Mouse (Mus musculus): ENCODE measurements around the gene Ube2k. TPM values are rescaled to one million over a fixed set of nuclear protein-coding genes. Genes with fewer than 3 reads are reported as not detected.

Gene Ube2k
- polyA plus RNA-seq, 1 experiment = 188 TPM

- no peak for TF ChIP-seq GATA1 (IDR thresholded peaks at IDR 0.05; ENCODE audit: low read length)
These were observed 11.2 kb upstream of the Ube2k start for GRCm38 (mm10) chr5:65525674-65526443.

DNA sequence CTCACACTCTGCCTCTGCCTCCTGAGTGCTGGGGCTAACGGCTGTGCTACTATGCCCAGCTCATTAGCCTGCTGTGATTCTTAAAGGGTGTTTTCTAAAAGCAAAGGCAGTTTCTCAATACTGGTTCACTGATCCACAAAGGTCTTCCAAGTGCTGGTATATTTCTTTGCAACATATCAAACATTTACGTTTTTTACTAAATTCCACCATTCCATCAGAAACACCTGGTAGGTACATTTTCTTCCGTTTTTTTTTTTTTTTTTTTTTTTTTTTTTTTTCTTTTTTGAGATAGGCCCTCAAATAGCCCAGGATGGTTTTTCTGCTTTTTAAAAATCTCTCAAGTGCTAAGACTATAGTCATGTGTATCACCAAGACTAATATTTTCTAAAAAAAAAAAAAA, 5.8 kb upstream of the Ube2k start:
- TF ChIP-seq GATA1 (IDR thresholded peaks at IDR 0.05; ENCODE audit: low read length) = no peak

DNA sequence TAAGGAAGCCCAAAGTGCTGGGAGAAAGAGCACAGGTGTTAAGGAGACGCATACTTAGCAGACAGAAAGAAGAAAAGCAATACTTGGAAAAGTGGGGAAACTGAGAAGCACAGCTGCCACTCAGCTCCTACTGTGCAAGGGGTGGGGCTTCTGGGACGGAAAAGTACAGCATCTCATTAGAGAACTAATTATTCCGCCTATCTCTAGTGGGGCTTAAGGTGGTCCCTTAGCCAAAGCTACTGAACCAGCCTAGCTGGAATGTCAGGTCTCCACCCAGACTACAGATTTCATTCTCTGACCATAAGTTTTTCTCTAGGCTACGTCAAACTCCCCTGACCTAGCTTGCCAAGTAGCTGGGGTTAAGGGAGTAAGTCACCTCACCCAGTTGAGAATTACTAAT, 2.5 kb upstream of the Ube2k start:
- TF ChIP-seq GATA1 (IDR thresholded peaks at IDR 0.05; ENCODE audit: low read length) = no peak

GRCm38 (mm10) chr5:65535457-65536067, 1.5 kb upstream of the Ube2k start:
- no peak for TF ChIP-seq GATA1 (IDR thresholded peaks at IDR 0.05; ENCODE audit: low read length)

- no peak for TF ChIP-seq GATA1 (IDR thresholded peaks at IDR 0.05; ENCODE audit: low read length)
These were observed 513 bp downstream of the Ube2k start for GRCm38 (mm10) chr5:65537420-65538071.

DNA sequence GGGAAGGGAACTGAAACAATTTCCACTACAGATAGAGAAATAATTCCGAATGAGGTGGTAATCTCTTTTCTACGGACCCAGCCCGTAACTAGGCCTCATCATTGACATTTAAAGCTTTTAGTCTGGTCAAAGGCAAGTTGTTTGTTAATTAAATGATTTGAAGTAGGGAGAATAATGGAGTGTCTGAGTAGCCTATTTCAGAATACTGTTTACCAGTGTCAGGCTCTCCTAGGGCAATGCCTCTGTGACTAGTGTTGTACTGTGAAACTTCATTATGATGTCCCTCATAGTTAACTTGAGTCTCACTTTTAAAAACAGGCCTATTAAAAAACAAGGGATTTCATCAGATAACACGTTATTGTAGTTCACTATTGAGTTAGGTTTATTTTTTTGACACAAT, 1.1 kb downstream of the Ube2k start:
- TF ChIP-seq GATA1 (IDR thresholded peaks at IDR 0.05; ENCODE audit: low read length) = no peak

DNA sequence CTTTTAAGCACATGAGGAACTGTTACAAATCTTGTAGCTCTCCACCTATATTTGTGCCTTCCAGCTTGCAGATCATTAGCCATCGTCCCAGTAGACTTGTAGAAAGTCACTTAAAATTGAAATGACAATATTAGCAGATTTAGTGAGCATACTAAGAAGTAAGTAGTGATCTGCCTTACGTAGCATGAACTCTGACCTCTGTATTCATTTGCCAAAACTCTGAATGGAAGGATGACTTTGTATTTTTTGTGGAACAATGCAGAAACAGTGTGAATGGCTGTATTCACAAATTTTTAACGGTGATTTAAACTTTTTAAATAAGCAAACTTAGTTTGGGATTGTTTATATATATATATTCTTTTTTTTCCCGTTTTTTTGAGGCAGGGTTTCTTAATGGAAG, 1.8 kb downstream of the Ube2k start:
- TF ChIP-seq GATA1 (IDR thresholded peaks at IDR 0.05; ENCODE audit: low read length) = no peak

DNA sequence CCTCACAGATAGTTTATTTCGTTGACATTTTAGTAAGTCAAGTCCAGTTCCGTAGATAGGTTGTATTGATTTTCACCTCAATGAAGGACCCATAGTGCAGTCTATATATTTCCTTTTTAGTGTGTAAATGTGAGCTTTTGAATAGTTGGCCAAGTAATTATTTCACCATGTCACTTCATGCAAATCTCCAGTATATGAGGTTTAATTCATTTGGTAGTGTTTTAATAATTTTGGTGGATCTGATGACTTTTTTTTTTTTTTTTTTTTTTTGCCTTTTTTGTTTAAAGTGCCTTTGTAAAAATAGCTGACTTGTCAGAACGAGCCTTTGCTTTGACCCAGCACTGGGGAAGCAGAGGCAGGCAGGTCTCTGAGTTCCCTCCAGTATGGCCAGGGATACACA, 2.8 kb downstream of the Ube2k start:
- no peak for TF ChIP-seq GATA1 (IDR thresholded peaks at IDR 0.05; ENCODE audit: low read length)

DNA sequence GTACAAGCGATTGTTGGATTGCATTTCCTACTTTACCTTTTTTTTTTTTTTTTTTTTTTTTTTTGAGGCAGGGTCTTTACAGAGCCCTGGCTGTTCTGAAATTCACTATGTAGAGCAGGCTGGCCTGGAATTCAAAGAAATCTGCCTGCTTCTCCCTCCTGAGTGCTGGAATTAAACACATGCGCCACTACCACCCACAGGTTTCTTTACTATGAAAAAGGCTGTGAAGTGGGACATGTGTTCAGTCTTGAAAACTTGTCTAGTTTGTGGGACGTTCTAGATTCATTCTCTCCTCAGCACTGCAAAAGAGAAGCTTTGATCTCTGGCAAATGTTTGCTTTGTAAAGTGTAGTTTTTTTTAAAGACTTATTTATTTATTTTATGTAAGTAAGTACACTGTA, 4.9 kb downstream of the Ube2k start:
- TF ChIP-seq GATA1 (IDR thresholded peaks at IDR 0.05; ENCODE audit: low read length) = no peak

GRCm38 (mm10) chr5:65543491-65543890, 6.5 kb downstream of the Ube2k start:
- TF ChIP-seq GATA1 (IDR thresholded peaks at IDR 0.05; ENCODE audit: low read length) = no peak

DNA sequence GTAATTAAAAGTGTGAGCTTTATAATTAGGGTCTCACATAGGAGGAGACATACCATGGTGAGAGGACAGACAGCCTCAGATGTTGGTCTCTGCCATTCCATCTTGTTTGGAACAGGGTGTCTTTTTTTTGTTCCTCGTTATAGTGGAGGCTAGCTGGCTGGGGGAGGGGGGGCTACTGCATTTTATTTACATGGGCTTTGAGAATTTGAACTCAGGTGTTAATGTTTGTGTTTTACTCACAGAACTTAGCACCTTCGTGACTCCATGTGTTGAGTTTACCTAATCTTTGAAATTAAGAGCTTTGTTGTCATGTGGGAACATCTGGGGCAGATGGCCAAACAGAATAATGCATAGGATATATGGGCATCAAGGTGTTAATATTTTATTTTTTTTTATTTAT, 7.6 kb downstream of the Ube2k start:
- TF ChIP-seq GATA1 (IDR thresholded peaks at IDR 0.05; ENCODE audit: low read length) = no peak

- TF ChIP-seq GATA1 (IDR thresholded peaks at IDR 0.05; ENCODE audit: low read length) = no peak
These were observed 12.6 kb downstream of the Ube2k start for GRCm38 (mm10) chr5:65549677-65550076.

DNA sequence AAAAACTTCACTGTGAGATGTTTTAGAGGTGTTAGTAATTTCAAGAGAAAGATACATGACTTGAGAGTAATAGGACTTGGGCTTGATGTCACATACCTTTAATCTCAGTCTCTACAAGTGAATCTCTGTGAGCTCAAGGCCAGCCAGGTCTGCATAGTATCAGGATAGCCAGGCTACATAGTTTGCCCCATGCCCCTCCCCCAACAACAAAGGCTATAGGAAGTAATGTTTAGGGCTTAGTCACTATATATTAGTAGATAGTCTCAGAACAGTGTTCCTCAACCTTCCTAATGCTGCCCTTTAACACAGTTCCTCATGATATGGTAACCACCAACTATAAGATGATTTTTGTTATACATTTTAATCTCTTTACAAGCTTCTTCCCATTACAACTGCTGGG, 20.1 kb downstream of the Ube2k start:
- TF ChIP-seq GATA1 (IDR thresholded peaks at IDR 0.05; ENCODE audit: low read length) = no peak

DNA sequence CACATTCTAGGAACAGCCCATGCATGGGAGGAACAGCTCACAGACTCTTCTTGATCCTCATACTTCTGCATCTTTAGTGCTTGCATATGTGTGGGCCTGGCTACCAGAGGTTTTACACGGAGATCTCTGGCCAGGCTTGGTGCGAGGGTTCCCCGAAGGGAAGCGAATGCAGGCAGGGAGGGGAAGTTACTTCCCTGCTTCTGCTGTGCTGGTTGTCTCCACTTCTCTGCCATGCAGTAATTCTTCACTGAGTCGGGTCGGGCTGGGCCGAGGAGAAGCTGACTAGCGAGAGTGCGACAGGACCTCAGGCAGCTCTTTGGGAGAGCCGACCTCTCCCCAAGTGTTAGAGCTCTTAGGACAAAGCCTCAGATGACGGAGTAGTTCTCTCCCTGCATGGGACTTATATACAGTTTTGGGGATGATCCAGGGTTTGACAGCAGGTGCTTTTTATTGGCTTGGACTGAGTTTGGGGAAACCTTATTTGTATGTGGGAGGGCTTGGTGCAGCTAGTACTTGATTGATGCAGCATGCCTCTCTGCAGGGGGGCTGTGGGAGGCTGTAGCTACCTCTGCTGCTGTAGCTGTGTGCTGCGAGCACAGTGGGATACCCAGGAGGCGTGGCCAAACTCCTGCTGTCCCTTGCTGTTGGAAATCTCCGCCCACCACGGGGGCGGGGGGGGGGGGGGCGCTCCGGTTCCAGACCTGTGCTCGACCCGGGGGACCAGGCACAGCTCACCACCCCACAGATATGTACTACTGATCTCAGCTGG, 24.3 kb downstream of the Ube2k start:
- TF ChIP-seq GATA1 (IDR thresholded peaks at IDR 0.05; ENCODE audit: low read length) = no peak

DNA sequence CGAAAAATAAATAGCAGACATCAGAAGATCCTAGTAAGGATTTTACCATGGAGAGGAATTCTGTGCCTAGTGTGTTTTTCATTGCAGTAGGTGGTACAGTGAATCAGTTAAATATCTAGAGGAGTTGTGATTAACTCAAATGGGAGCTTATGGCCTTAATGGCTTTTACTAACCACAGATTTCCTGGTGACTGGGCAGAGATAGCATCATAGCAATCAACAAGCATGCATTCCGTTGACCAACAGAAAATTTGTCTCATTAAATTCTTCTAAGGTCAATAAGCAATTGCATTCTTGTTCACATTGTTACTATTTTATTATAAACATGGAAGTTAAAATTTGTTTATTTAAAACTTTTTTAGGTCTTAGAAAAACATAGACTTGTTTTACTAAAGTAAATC, 28.5 kb downstream of the Ube2k start:
- no peak for TF ChIP-seq GATA1 (IDR thresholded peaks at IDR 0.05; ENCODE audit: low read length)

DNA sequence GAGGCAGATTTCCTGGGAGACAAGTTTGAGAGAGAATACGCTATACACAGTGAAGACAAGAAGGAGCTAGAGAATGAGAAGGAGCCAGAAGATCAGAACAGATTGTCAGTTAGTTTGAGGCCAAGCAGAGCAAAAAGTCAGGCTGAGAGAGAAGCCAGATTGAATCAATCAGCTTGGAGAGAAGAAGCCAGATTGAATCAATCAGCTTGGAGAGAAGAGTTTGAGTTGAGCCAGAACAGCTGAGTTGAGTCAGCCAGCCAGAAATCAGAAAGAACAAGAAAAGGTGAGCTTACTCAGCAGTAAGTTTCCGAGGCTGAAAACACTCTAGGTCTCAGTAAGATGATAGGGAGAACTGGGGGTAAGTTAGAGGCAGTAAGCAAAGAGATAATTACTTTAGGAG, 37.8 kb downstream of the Ube2k start:
- TF ChIP-seq GATA1 (IDR thresholded peaks at IDR 0.05; ENCODE audit: low read length) = no peak

All from G1E-ER4 (cell line).